Comparison of ENCODE assay signal across 8 mouse cellular contexts in genomic region chr5:121190836-121191583, GRCm38 (mm10). TPM values are rescaled to one million over a fixed set of nuclear protein-coding genes. Genes with fewer than 3 reads are reported as not detected.
DNase-seq lines count a peak whose midpoint lies in the region; TF ChIP-seq lines count a peak whose summit lies in the region.

Ptpn11 (minus strand) TSS chr5:121191397.

- H3K27ac ChIP-seq in MEL (ENCODE audit: control insufficient read depth, low read depth, low read length) = peak within 1 kb of the TSS; percentile 86
- peak within 1 kb of the TSS; percentile 89 for H3K27ac ChIP-seq in cerebellum, adult 2 months (ENCODE audit: insufficient read depth, low read length)

- WGBS in cerebellum, adult 2 months = 1% methylated on average over 98 of the region's 98 CpGs

- peak; percentile 87 for DNase-seq in MEL (ENCODE audit: low read depth, low spot score)
- DNase-seq in cerebellum, adult 2 months = peak; percentile 86 to 87
- DNase-seq in forelimb bud, embryonic 11.5 days (ENCODE audit: low read depth, low spot score) = peak; percentile 69
- DNase-seq in heart, postnatal 4 days = peak; percentile 91
- peak; percentile 82 for DNase-seq in layer of hippocampus, adult 9-11 months
- DNase-seq in lung, postnatal 14 days = peak; percentile 87
- DNase-seq in ovary, postnatal 36 days (ENCODE audit: low spot score) = peak; percentile 89
- DNase-seq in thymus, postnatal 14 days = peak; percentile 87

- no peaks in the 10 kb centered on the region for H3K27me3 ChIP-seq in MEL (ENCODE audit: control insufficient read depth in 1 of 2, insufficient read depth in 2 of 2, low read length in 2 of 2)
- H3K27me3 ChIP-seq in cerebellum, adult 2 months (ENCODE audit: control insufficient read depth, insufficient read depth, low read length) = no peaks in the 10 kb centered on the region

- no peak for TF ChIP-seq RAD21 in MEL (IDR thresholded peaks at IDR 0.05; ENCODE audit: low read depth, low read length)

- no peak; a peak in 1 of 6 replicates for TF ChIP-seq CTCF in MEL (IDR thresholded peaks at IDR 0.05 in 2 of 3, conservative IDR thresholded peaks at IDR 0.05 in 1 of 3; ENCODE audit: control insufficient read depth in 1 of 3, insufficient read depth in 1 of 3, low read depth in 2 of 3, low read length in 3 of 3, poor library complexity in 1 of 3, severe bottlenecking in 1 of 3)
- no peak for TF ChIP-seq CTCF in cerebellum, adult 2 months (IDR thresholded peaks at IDR 0.05; ENCODE audit: borderline replicate concordance, insufficient read depth, low read depth, low read length)

- no peaks in the 10 kb centered on the region for H3K9me3 ChIP-seq in MEL (replicated peaks; ENCODE audit: insufficient read depth, low read length)

- H3K79me2 ChIP-seq in MEL (ENCODE audit: control insufficient read depth, insufficient read depth, low read length, poor library complexity) = peaks cover 47% of the 10 kb centered on the region

- no peak for TF ChIP-seq EP300 in MEL (IDR thresholded peaks at IDR 0.05; ENCODE audit: low read depth in 1 of 2, low read length in 2 of 2)

- peak within 1 kb of the TSS; percentile 96 for H3K9ac ChIP-seq in MEL (ENCODE audit: control insufficient read depth, low read depth, low read length, poor library complexity, severe bottlenecking)

- peak; percentile 78 to 98; a peak in 3 of 4 replicates for TF ChIP-seq POLR2A in MEL (IDR thresholded peaks at IDR 0.05; ENCODE audit: control insufficient read depth in 1 of 2, insufficient read depth in 1 of 2, low read depth in 1 of 2, low read length in 2 of 2, poor library complexity in 1 of 2)
- TF ChIP-seq POLR2A in cerebellum, adult 2 months (IDR thresholded peaks at IDR 0.05; ENCODE audit: borderline replicate concordance, insufficient read depth, low read length) = peak; percentile 94; the same call in 1 of the 2 replicates

- peak within 1 kb of the TSS; percentile 99 to 100 for H3K4me3 ChIP-seq in MEL (ENCODE audit: control insufficient read depth in 1 of 2, insufficient read depth in 1 of 2, low read depth in 2 of 2, low read length in 2 of 2)
- H3K4me3 ChIP-seq in cerebellum, adult 2 months (replicated peaks; ENCODE audit: insufficient read depth, low read depth, low read length) = peak within 1 kb of the TSS; percentile 88

- peaks cover 2 to 9% of the 10 kb centered on the region in 2 experiments; a peak in 2 of 4 replicates for H3K4me1 ChIP-seq in MEL (ENCODE audit: control insufficient read depth in 1 of 2, insufficient read depth in 2 of 2, low read length in 2 of 2)
- peaks cover 15% of the 10 kb centered on the region for H3K4me1 ChIP-seq in cerebellum, adult 2 months (ENCODE audit: control insufficient read depth, insufficient read depth, low read length)

- peaks cover 0 to 14% of the 10 kb centered on the region in 2 experiments; a peak in 2 of 4 replicates for H3K36me3 ChIP-seq in MEL (ENCODE audit: control insufficient read depth in 1 of 2, insufficient read depth in 2 of 2, low read length in 2 of 2)

TF ChIP-seq in MEL, 35 proteins besides CTCF, POLR2A, EP300 and RAD21:
- TF ChIP-seq NELFE (IDR thresholded peaks at IDR 0.05; ENCODE audit: low read depth, low read length) (peak; percentile 95), USF2 (IDR thresholded peaks at IDR 0.05; ENCODE audit: borderline replicate concordance in 1 of 2, insufficient read depth in 1 of 2, low read depth in 1 of 2, low read length in 2 of 2) (no peak), TAL1 (IDR thresholded peaks at IDR 0.05; ENCODE audit: low read length) (no peak), MAX (IDR thresholded peaks at IDR 0.05; ENCODE audit: low read length) (no peak), TCF12 (IDR thresholded peaks at IDR 0.05; ENCODE audit: low read depth, low read length) (peak; percentile 31; the same call in 1 of the 2 replicates), MYB (IDR thresholded peaks at IDR 0.05; ENCODE audit: low read depth, low read length) (no peak; the same call in 1 of the 2 replicates), NRF1 (IDR thresholded peaks at IDR 0.05; ENCODE audit: insufficient read depth, low read depth, low read length, poor library complexity, severe bottlenecking) (peak; percentile 31; the same call in 1 of the 2 replicates), ZC3H11A (IDR thresholded peaks at IDR 0.05; ENCODE audit: low read depth, low read length) (no peak), E2F4 (IDR thresholded peaks at IDR 0.05; ENCODE audit: borderline replicate concordance, low read depth, low read length) (no peak), JUND (IDR thresholded peaks at IDR 0.05; ENCODE audit: low read depth, low read length) (no peak), UBTF (IDR thresholded peaks at IDR 0.05; ENCODE audit: borderline replicate concordance, insufficient read depth, low read depth, low read length) (no peak), GATA1 (IDR thresholded peaks at IDR 0.05; ENCODE audit: low read depth, low read length) (no peak), MAZ (IDR thresholded peaks at IDR 0.05; ENCODE audit: low read depth, low read length) (peak; percentile 97), KAT2A (conservative IDR thresholded peaks at IDR 0.05; ENCODE audit: low read depth, low read length) (peak; percentile 59; the same call in 1 of the 2 replicates), ZNF384 (IDR thresholded peaks at IDR 0.05; ENCODE audit: low read depth, low read length) (no peak), MXI1 (IDR thresholded peaks at IDR 0.05; ENCODE audit: low read depth, low read length) (0 out of 2 replicates have a peak, but pooled peaks have one; percentile 50), POLR2AphosphoS5 (IDR thresholded peaks at IDR 0.05; ENCODE audit: borderline replicate concordance, low read depth, low read length) (no peak), ETS1 (IDR thresholded peaks at IDR 0.05; ENCODE audit: low read depth, low read length) (peak; percentile 45), CHD1 (IDR thresholded peaks at IDR 0.05; ENCODE audit: low read depth, low read length) (no peak), USF1 (IDR thresholded peaks at IDR 0.05; ENCODE audit: low read depth, low read length) (no peak), CHD2 (IDR thresholded peaks at IDR 0.05; ENCODE audit: low read length) (no peak), MYC (IDR thresholded peaks at IDR 0.05; ENCODE audit: low read depth, low read length) (no peak), ELF1 (IDR thresholded peaks at IDR 0.05; ENCODE audit: low read depth, low read length) (peak; percentile 88), MAFK (IDR thresholded peaks at IDR 0.05; ENCODE audit: borderline replicate concordance, low read depth, low read length) (no peak), BHLHE40 (IDR thresholded peaks at IDR 0.05; ENCODE audit: borderline replicate concordance, low read depth, low read length) (no peak), MEF2A (IDR thresholded peaks at IDR 0.05; ENCODE audit: extremely low read depth, insufficient replicate concordance, low read depth, low read length, poor library complexity, severe bottlenecking) (peak; percentile 25; the same call in 1 of the 2 replicates), GABPA (IDR thresholded peaks at IDR 0.05; ENCODE audit: low read depth, low read length) (no peak), RCOR1 (IDR thresholded peaks at IDR 0.05; ENCODE audit: low read depth, low read length) (no peak), HCFC1 (IDR thresholded peaks at IDR 0.05; ENCODE audit: low read depth, low read length) (peak; percentile 87), ZMIZ1 (IDR thresholded peaks at IDR 0.05; ENCODE audit: low read depth, low read length) (peak; percentile 88), SIN3A (IDR thresholded peaks at IDR 0.05; ENCODE audit: low read length) (peak; percentile 88), ZKSCAN1 (IDR thresholded peaks at IDR 0.05; ENCODE audit: low read depth, low read length) (no peak), TBP (IDR thresholded peaks at IDR 0.05; ENCODE audit: low read depth, low read length) (peak; percentile 32; the same call in 1 of the 2 replicates), SMC3 (IDR thresholded peaks at IDR 0.05; ENCODE audit: low read depth, low read length) (no peak), POLR2AphosphoS2 (IDR thresholded peaks at IDR 0.05; ENCODE audit: low read length) (peak; percentile 90)

RNA-seq across cellular contexts. Expression of gene Ptpn11, which starts in this region (rescaled TPM):
- 41.4 and 46.5 TPM in 2 replicates for total RNA-seq in MEL (2012; rRNA removed)
- polyA plus RNA-seq in MEL (2012; ENCODE audit: insufficient read depth in 1 of 2, insufficient read length in 2 of 2, low read depth in 1 of 2, low replicate concordance in 2 of 2, missing spikeins in 1 of 2) = 10 to 100 TPM; 43.6 to 55.0 TPM
- 89.0 and 91.8 TPM in 2 replicates for polyA plus RNA-seq in cerebellum, adult 2 months (2012; rRNA removed)
- total RNA-seq in heart, postnatal 4 days (2021) = 100 to 1,000 TPM in 1 of 2 experiments, 10 to 100 TPM in 1; 99.0 to 107 TPM

Comparison
In these comparisons a context has a peak if more than half of its experiments do, and no peak if none do; other contexts are left out.
1. Peak in every context shown above with its lines: DNase-seq, H3K4me3 ChIP-seq and H3K27ac ChIP-seq.